Mouse (Mus musculus) adrenal gland, postnatal 14 days (tissue): ENCODE data around the gene Lnx2. TPM values are rescaled to one million over a fixed set of nuclear protein-coding genes. Genes with fewer than 3 reads are reported as not detected.
A peak's percentile ranks its signal among the peaks of the same experiment; 100 is the strongest.

Source experiments
- DNase-seq: peaks from one replicate; pipeline ENCODE4 v3.0.0; 2021; ENCODE audit warnings: mixed read lengths
- total RNA-seq: library from RNA; stranded (reverse); gene quantifications from 2 replicates; pipeline ENCODE4 v1.2.3, GENCODE M21; 2021

Gene Lnx2
- total RNA-seq, 1 experiment from 2014 or later, result 18.8 TPM

- peak; percentile 44 for DNase-seq
These were observed 24.7 kb downstream of the Lnx2 start for GRCm38 (mm10) chr5:147051500-147052308.

GRCm38 (mm10) chr5:147050816-147051499 is 25.4 kb downstream of the Lnx2 start:
- DNase-seq, result peak; percentile 41

- no peak for DNase-seq
These were observed 26.7 kb downstream of the Lnx2 start for GRCm38 (mm10) chr5:147049544-147050209.

GRCm38 (mm10) chr5:147045929-147046328 is 30.5 kb downstream of the Lnx2 start:
- no peak for DNase-seq

- no peak for DNase-seq
These were observed 31.1 kb downstream of the Lnx2 start for GRCm38 (mm10) chr5:147045311-147045710.

- no peak for DNase-seq
These were observed 33.0 kb downstream of the Lnx2 start for GRCm38 (mm10) chr5:147043240-147043844.

- peak; percentile 22 for DNase-seq
These were observed 34.1 kb downstream of the Lnx2 start for GRCm38 (mm10) chr5:147041965-147042937.

GRCm38 (mm10) chr5:147039394-147039793 is 37.0 kb downstream of the Lnx2 start:
- DNase-seq, result no peak

GRCm38 (mm10) chr5:147037601-147038000 is 38.8 kb downstream of the Lnx2 start:
- no peak for DNase-seq

- DNase-seq, result no peak
These were observed 39.7 kb downstream of the Lnx2 start for GRCm38 (mm10) chr5:147036661-147037060.

GRCm38 (mm10) chr5:147036028-147036427 is 40.4 kb downstream of the Lnx2 start:
- peak; percentile 42 for DNase-seq

- DNase-seq, result no peak
These were observed 41.1 kb downstream of the Lnx2 start for GRCm38 (mm10) chr5:147035301-147035700.

GRCm38 (mm10) chr5:147034283-147034682 is 42.1 kb downstream of the Lnx2 start:
- DNase-seq, result no peak

GRCm38 (mm10) chr5:147033155-147033554 is 43.2 kb downstream of the Lnx2 start:
- DNase-seq, result no peak

GRCm38 (mm10) chr5:147031281-147031680 is 45.1 kb downstream of the Lnx2 start:
- DNase-seq, result no peak

GRCm38 (mm10) chr5:147024331-147025034 is 51.9 kb downstream of the Lnx2 start:
- peak; percentile 71 for DNase-seq

- DNase-seq, result no peak
These were observed 53.0 kb downstream of the Lnx2 start for GRCm38 (mm10) chr5:147023245-147023970.

- no peak for DNase-seq
These were observed 54.7 kb downstream of the Lnx2 start for GRCm38 (mm10) chr5:147021546-147022265.

- no peak for DNase-seq
These were observed 55.8 kb downstream of the Lnx2 start for GRCm38 (mm10) chr5:147020579-147020978.
